Mouse (Mus musculus) heart, embryonic 12.5 days (tissue): ENCODE results near the gene Zfp219. TPM values are rescaled to one million over a fixed set of nuclear protein-coding genes. Genes with fewer than 3 reads are reported as not detected.

ENCODE experiments used
- ATAC-seq: fragments of 200-750 bp; cut with Nextera tagmentation; 2 replicates; pipeline ENCODE4 v1.8.0; 2017; ENCODE audit warnings: moderate TSS enrichment, moderate library complexity; ENCODE audit not compliant: insufficient number of reproducible peaks, low FRiP score
- H3K27ac ChIP-seq: fragments of 300-500 bp; sonication (generic); 2 replicates; pipeline ENCODE4 v1.5.1; 2016; ENCODE audit warnings: mild to moderate bottlenecking, moderate library complexity; ENCODE audit not compliant: poor library complexity, severe bottlenecking
- H3K27me3 ChIP-seq: fragments of 300-500 bp; sonication (generic); replicated peaks from 2 replicates; pipeline ENCODE4 v1.6.1; 2016; ENCODE audit warnings: mild to moderate bottlenecking, moderate library complexity
- H3K36me3 ChIP-seq: fragments of 300-500 bp; sonication (generic); 2 replicates; pipeline ENCODE4 v1.6.1; 2016; ENCODE audit warnings: mild to moderate bottlenecking, moderate library complexity
- H3K4me1 ChIP-seq: fragments of 300-500 bp; sonication (generic); replicated peaks from 2 replicates; pipeline ENCODE4 v1.6.1; 2016; ENCODE audit warnings: mild to moderate bottlenecking
- H3K4me2 ChIP-seq: fragments of 300-500 bp; sonication (generic); 2 replicates; pipeline ENCODE4 v1.6.1; 2016; ENCODE audit warnings: mild to moderate bottlenecking, moderate library complexity
- H3K4me3 ChIP-seq: fragments of 300-500 bp; sonication (generic); 2 replicates; pipeline ENCODE4 v1.5.1; 2016; ENCODE audit warnings: mild to moderate bottlenecking
- H3K9ac ChIP-seq: fragments of 300-500 bp; sonication (generic); 2 replicates; pipeline ENCODE4 v1.6.1; 2016; ENCODE audit warnings: mild to moderate bottlenecking, moderate library complexity
- H3K9me3 ChIP-seq: fragments of 300-500 bp; sonication (generic); replicated peaks from 2 replicates; pipeline ENCODE4 v1.6.1; 2016; ENCODE audit warnings: mild to moderate bottlenecking, moderate library complexity
- WGBS: fragments of 180-500 bp; shearing (Covaris S2); methylation state at CpG from one replicate; pipeline ENCODE4 v1.1.7; 2016; 5-methylcytosine and 5-hydroxymethylcytosine counted together
- polyA plus RNA-seq: library from polyadenylated mRNA; unstranded; fragments of >200 nt; fragmentation: Nextera tagmentation; extraction: Ambion mirVana; gene quantifications from 2 replicates; pipeline ENCODE4 v1.2.1, GENCODE M21; 2016

Gene Zfp219
- polyA plus RNA-seq, 1 experiment from 2014 or later, result 23.6 TPM

DNA sequence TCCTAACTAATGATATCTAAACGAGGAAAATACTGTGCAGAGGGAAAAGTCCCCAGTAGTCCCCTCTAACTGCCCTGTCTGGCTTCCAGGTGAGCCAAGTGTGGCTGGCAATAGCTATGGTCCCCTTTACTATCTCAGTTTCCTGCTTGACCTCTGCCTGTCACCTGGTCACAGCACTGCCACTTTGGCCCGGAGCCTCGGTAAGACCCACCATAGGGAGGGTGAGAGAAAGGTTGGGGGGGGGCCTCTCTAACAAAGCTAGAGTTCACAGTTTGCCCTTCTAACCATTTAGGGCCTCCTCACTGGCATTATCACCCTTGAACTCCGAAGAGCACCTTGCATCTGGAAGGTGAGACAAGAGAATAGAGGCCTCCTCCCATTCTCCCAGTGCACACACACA is 2.9 kb downstream of the Zfp219 start:
- H3K27me3 ChIP-seq, result no peaks in the 10 kb centered on the region
- no peak overlapping the region for H3K9ac ChIP-seq
- H3K27ac ChIP-seq, result no peak overlapping the region
- no peaks in the 10 kb centered on the region for H3K36me3 ChIP-seq
- no peak overlapping the region for H3K4me2 ChIP-seq
- no peak for ATAC-seq
- no peaks in the 10 kb centered on the region for H3K9me3 ChIP-seq
- no peak overlapping the region for H3K4me3 ChIP-seq
- peaks cover 62% of the 10 kb centered on the region for H3K4me1 ChIP-seq
- WGBS, result 66% methylated on average over 4 of the region's 4 CpGs

DNA sequence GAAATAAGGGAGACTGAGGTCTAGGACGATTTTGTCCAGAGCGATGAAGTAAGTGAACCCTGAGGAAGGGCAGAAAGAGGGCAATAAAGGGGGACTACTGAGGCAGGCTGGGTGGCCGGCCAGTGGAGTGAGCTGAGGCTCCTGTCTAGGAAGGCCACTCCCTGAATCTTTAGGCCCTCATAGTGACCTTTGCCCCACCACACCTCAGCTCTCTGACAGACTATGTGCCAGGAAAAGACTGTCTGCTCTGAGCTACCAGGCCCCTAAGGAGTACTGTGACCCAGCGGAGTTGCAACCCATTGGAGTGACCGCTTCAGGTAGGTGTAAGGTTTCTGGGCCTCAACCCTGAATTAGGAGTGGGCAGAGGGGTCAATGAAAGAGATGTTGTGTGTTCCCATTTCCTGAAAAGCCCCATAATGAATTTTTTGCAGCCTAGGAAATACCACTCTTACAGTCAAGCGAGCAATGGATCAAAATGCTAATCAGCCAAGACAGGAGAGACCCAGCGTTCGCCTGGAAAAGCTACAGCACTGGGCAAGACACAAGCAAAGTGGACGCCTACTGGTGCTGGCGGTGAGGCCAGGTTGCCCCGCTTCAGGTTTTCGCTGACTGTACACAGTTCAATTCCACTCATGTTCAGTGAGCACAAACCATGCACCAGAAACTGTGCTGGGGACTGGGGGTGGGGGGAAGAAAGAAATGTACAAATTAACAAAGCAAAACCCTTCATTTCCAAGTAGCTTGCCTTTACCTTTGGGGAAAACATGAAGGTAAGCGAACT is 3.7 kb downstream of the Zfp219 start:
- Histone ChIP-seq H3K27me3 (no peaks in the 10 kb centered on the region), H3K9ac (peak overlapping the region; percentile 48; the same call in 1 of the 2 replicates), H3K4me3 (no peak overlapping the region), H3K27ac (peak overlapping the region; percentile 99; the same call in 1 of the 2 replicates), H3K36me3 (no peaks in the 10 kb centered on the region), H3K9me3 (no peaks in the 10 kb centered on the region), H3K4me1 (peaks cover 61% of the 10 kb centered on the region), H3K4me2 (no peak overlapping the region)
- ATAC-seq, result no peak
- WGBS, result 88% methylated on average over 13 of the region's 13 CpGs

DNA sequence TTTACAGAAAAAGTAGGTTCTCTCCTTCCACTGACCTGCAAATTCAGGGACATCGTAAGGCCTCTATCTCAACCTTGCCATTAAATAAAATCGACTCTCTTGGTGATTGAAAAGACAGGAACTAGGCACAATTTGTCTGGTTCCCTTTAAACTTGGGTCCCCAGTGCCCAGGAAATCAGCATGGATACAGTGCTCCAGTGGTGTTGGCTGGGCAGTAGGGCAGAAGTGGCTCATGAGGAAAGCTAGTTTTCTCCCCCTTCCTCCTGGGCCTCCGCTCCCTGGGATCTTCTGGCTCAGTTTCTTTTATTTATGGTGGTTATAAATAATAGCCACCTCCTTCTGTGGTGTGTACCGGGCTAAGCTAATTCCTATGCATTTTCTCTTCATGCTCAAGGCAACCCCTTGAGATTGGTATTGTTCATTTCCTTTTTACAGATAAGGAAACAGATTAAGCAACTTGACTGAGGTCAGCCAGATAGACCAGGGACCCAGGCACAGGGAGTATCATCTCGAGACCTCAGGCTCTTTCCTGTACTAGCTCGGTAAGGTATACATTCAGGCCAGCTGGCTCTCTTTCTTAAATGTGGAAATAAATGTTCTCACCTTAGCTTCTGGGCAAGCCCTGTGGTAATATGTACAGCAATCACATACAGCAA is 5.0 kb downstream of the Zfp219 start, which contains the start of gene Tmem253:
Gene Tmem253 (plus strand): TSS at position 214 of the 656 bp plus-strand sequence.
- H3K4me2 ChIP-seq, result peak within 1 kb of the TSS; percentile 86
- WGBS, result 33% methylated on average over 6 of the region's 6 CpGs
- H3K27me3 ChIP-seq, result no peaks in the 10 kb centered on the region
- H3K36me3 ChIP-seq, result no peaks in the 10 kb centered on the region
- H3K27ac ChIP-seq, result peak within 1 kb of the TSS; percentile 99
- H3K4me3 ChIP-seq, result peak within 1 kb of the TSS; percentile 92
- H3K9me3 ChIP-seq, result no peaks in the 10 kb centered on the region
- peaks cover 64% of the 10 kb centered on the region for H3K4me1 ChIP-seq
- peak within 1 kb of the TSS; percentile 97 for H3K9ac ChIP-seq
- ATAC-seq, result no peak

DNA sequence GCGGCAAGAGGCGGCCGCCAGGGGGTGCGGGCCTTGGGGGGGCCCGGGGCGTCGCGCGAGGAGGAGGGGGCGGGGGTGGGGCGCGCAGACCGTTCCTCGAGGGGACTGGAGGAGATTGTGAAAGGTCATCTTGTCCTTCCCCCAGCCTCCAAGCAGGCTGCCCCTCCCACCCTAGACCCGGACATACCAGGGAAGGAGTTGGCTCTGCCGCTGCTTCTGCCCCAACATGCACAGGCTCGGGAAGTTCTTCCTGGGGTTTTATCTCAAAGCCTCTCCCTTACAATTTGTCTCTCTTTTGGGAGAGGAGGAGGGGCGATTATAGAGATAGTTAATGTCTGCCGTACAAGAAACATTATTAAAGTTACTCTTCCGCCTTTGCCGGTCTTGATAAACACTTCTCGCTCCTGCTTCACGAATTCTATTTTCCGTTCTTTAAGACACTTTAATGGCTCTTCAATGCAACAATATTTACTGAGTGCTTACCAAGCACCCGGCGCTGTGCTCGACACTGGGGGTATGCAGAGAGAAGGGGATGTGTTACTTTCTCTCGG is 5.7 kb downstream of the Zfp219 start:
- H3K27me3 ChIP-seq, result no peaks in the 10 kb centered on the region
- H3K4me1 ChIP-seq, result peaks cover 72% of the 10 kb centered on the region
- peak overlapping the region; percentile 92 for H3K4me3 ChIP-seq
- WGBS, result under 1% methylated on average over 22 of the region's 28 CpGs
- peak; percentile 60 for ATAC-seq
- H3K9me3 ChIP-seq, result no peaks in the 10 kb centered on the region
- H3K4me2 ChIP-seq, result peak overlapping the region; percentile 86
- peak overlapping the region; percentile 99 for H3K27ac ChIP-seq
- peak overlapping the region; percentile 97 for H3K9ac ChIP-seq
- H3K36me3 ChIP-seq, result no peaks in the 10 kb centered on the region; the same call in 1 of the 2 replicates

DNA sequence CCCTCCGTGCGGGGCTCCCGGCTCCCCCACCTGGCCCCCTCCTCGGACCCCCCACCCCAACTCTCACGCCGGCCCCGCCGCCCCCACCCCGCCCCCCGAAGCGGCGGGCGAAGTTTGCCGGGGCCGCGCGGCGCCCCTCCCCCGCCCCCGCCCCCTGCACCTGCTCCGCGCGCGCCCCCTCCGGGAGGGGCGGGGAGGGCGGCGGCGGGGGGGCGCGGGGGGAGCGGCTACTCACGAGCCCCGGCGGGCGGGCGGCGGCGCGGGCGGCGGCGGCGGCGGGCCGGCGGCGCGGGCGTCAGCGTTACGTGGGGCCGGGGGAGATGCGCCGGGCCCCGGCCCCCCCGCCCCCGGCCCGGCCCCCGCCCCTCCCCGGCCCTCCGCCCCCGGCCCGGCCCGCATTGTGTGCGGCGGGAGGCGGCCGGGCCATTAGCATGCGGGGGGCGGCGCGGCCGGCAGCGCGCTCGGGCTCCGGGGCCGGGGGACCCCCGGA is 6.2 kb downstream of the Zfp219 start:
- Histone ChIP-seq H3K36me3 (peaks cover 3% of the 10 kb centered on the region), H3K4me3 (peak overlapping the region; percentile 92), H3K4me1 (peaks cover 77% of the 10 kb centered on the region), H3K27ac (peak overlapping the region; percentile 99), H3K4me2 (peak overlapping the region; percentile 86), H3K9me3 (no peaks in the 10 kb centered on the region), H3K27me3 (no peaks in the 10 kb centered on the region), H3K9ac (peak overlapping the region; percentile 97)
- peak; percentile 52 for ATAC-seq
- 3% methylated on average over 17 of the region's 80 CpGs for WGBS

DNA sequence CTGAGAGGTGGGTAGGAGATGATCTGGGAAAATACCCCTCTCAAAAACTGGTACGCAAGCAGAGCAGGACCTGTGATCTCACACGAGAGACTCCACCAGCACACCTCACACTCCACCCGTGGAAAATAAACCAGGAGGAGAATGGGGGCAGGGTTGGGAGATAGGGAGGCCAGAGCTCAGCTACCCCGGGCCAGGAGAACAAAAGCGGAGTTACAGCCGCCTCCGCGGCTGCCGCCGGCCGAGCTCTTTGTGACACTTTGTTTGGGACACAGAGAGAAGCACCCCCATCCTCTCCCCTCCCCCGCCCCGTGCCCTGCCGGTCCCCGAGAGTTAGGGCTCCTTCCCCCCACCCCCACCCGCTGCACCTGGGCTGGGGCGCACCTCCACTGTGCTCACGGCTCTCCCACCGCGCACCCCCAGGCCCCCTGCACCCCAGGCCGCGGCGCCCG is 6.7 kb downstream of the Zfp219 start:
- H3K9ac ChIP-seq, result peak overlapping the region; percentile 97
- no peaks in the 10 kb centered on the region for H3K9me3 ChIP-seq
- 2% methylated on average over 16 of the region's 24 CpGs for WGBS
- peaks cover 78% of the 10 kb centered on the region for H3K4me1 ChIP-seq
- H3K36me3 ChIP-seq, result peaks cover 8% of the 10 kb centered on the region
- peak; percentile 26 for ATAC-seq
- peak overlapping the region; percentile 92 for H3K4me3 ChIP-seq
- no peaks in the 10 kb centered on the region for H3K27me3 ChIP-seq
- H3K27ac ChIP-seq, result peak overlapping the region; percentile 99
- H3K4me2 ChIP-seq, result peak overlapping the region; percentile 86

DNA sequence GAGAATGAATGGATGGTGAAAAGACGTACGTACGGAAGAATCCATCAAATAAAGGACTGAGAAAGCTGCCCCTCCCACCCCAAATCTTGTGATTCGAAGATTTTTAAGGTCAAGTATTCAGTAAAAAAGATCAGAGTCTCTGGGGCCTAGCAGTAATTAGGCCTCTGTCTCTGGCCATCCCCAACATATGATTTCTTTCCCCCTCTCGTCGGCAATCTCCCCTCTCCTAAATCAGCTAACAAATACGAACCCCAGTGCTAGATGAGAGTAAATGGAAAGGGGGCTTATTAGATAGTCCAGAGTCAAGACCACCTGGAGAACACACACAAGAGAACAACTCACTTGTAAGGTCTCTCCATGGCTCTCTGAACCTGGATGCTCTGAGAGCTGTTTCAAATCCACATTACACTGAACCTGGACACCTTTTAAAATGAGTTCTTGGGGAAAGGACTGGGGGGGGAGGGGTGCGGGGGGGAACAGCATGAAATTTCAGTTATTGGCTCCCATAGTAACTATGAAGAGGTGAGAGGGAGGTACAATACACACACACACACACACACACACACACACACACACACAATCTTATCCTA is 7.4 kb downstream of the Zfp219 start:
- WGBS, result 75% methylated on average over 8 of the region's 8 CpGs
- peak overlapping the region; percentile 92 for H3K4me3 ChIP-seq
- H3K4me1 ChIP-seq, result peaks cover 78% of the 10 kb centered on the region
- H3K27ac ChIP-seq, result peak overlapping the region; percentile 99
- H3K4me2 ChIP-seq, result peak overlapping the region; percentile 86
- H3K36me3 ChIP-seq, result peaks cover 14% of the 10 kb centered on the region
- no peak for ATAC-seq
- no peaks in the 10 kb centered on the region for H3K27me3 ChIP-seq
- peak overlapping the region; percentile 97 for H3K9ac ChIP-seq
- no peaks in the 10 kb centered on the region for H3K9me3 ChIP-seq

DNA sequence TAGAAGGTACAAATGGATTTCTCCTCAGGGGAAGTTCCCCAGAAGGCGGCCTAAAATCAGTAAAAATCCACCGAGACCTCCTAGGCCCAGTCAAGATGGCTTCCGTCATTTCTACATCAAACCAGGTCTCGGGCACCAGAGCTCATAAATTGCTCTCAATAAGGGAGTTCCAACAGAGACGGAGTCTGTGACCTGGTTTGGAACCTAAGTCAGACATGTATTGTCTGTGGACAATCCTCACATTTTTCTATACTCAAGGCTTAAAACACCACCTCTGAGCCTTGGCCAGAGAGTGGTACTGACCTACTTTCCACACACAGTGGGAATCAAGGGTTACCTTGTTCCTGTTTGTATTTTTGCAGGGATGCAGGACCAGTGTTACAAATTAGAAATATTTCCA is 8.0 kb downstream of the Zfp219 start:
- peaks cover 73% of the 10 kb centered on the region for H3K4me1 ChIP-seq
- H3K4me3 ChIP-seq, result no peak overlapping the region
- no peak for ATAC-seq
- no peaks in the 10 kb centered on the region for H3K9me3 ChIP-seq
- 88% methylated on average over 5 of the region's 5 CpGs for WGBS
- H3K27ac ChIP-seq, result no peak overlapping the region
- H3K36me3 ChIP-seq, result peaks cover 16% of the 10 kb centered on the region
- no peak overlapping the region for H3K4me2 ChIP-seq
- no peak overlapping the region; the same call in 1 of the 2 replicates for H3K9ac ChIP-seq
- no peaks in the 10 kb centered on the region for H3K27me3 ChIP-seq

DNA sequence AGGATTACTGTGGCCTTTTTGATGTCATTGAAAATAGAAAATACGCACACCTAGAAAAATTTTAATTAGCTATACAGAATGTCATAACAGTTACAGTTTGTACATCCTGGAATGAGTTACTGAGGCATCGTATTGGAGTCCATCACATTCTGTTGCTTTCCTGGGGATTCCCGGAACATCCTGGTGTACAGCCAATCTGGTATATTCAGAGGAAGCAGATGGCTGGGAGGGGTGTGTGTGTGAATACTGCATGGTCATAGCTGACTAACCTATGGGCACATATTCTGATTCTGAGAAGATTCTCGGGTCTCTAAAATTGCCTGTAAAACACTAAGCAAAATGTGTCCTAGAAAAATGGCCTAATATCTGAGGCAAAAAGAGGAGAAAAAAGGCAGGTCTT is 8.4 kb downstream of the Zfp219 start:
- ATAC-seq, result no peak
- Histone ChIP-seq H3K27me3 (no peaks in the 10 kb centered on the region), H3K36me3 (peaks cover 20% of the 10 kb centered on the region), H3K4me2 (no peak overlapping the region), H3K9me3 (no peaks in the 10 kb centered on the region), H3K27ac (no peak overlapping the region), H3K4me3 (no peak overlapping the region), H3K9ac (no peak overlapping the region; the same call in 1 of the 2 replicates), H3K4me1 (peaks cover 75% of the 10 kb centered on the region)
- 78% methylated on average over 4 of the region's 4 CpGs for WGBS

DNA sequence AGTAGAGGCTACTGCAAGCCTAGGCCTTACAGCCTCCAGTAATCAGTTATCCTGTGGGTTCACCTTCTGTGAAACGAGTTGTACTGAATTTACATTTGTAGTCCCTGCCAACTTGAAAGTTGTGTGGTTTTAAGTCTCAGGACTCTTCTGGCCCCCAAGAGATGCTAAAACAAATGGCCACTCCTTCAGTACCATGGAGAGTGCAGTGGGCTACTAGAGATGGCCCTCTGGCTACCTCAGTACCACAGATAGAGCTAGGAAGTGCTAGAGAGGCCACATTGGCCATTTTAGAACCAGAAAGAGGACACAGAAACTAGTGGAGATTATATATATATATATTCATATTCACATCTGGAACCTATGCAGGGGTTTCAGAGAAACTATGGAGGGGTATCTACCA is 8.8 kb downstream of the Zfp219 start:
- no peak for ATAC-seq
- peaks cover 75% of the 10 kb centered on the region for H3K4me1 ChIP-seq
- no peaks in the 10 kb centered on the region for H3K27me3 ChIP-seq
- no peak overlapping the region for H3K4me3 ChIP-seq
- 44% methylated on average over 1 of the region's 1 CpGs for WGBS
- H3K27ac ChIP-seq, result no peak overlapping the region
- H3K9me3 ChIP-seq, result no peaks in the 10 kb centered on the region
- H3K36me3 ChIP-seq, result peaks cover 24% of the 10 kb centered on the region
- H3K4me2 ChIP-seq, result no peak overlapping the region
- no peak overlapping the region for H3K9ac ChIP-seq
